Mouse (Mus musculus): ENCODE results near the gene Ghdc.

DNA sequence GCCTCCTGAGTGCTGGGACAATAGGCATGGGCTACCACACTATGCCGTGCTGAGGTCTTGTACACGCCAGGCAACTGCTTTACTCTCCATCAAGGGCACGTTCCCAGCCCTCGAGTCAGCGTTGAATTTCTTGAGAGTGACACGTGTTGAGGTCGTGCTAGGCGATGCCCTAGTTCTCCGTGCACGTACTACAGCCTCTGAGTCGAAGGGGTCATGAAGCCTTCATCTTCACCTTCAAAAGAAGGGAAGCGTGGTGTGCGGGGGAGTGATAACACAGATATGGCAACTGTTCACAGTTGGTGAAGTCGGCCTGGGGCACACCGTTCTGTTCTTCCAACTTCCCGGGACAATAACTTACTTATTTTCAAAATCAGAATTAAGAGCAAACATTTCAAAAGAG, 48.9 kb upstream of the Ghdc start:
- TF ChIP-seq CTCF (IDR thresholded peaks at IDR 0.05; ENCODE audit: control insufficient read depth, insufficient read depth, insufficient read length) (no peak), CEBPB (IDR thresholded peaks at IDR 0.05; ENCODE audit: low read depth) (no peak), MAX (IDR thresholded peaks at IDR 0.05) (no peak), USF1 (IDR thresholded peaks at IDR 0.05; ENCODE audit: low read depth) (no peak), MYOD1 (IDR thresholded peaks at IDR 0.05; ENCODE audit: control insufficient read depth, insufficient read length, low read depth) (no peak), MYOG (IDR thresholded peaks at IDR 0.05; ENCODE audit: control insufficient read depth, extremely low read depth, insufficient read length) (no peak), FOSL1 (IDR thresholded peaks at IDR 0.05; ENCODE audit: insufficient read depth, low read length, poor library complexity, severe bottlenecking) (no peak)
